Mouse (Mus musculus) liver, embryonic 14.5 days (tissue): Measurements from ENCODE around the gene Slc27a5.

Experiments
- CTCF ChIP-seq: IDR thresholded peaks from 2 replicates; pipeline ENCODE4 v1.5.1; 2016; ENCODE audit warnings: antibody characterized with exemption, low read depth, control low read depth
- EP300 ChIP-seq: IDR thresholded peaks from 2 replicates; pipeline ENCODE4 v1.6.1; 2016; ENCODE audit warnings: antibody characterized with exemption, low read depth

DNA sequence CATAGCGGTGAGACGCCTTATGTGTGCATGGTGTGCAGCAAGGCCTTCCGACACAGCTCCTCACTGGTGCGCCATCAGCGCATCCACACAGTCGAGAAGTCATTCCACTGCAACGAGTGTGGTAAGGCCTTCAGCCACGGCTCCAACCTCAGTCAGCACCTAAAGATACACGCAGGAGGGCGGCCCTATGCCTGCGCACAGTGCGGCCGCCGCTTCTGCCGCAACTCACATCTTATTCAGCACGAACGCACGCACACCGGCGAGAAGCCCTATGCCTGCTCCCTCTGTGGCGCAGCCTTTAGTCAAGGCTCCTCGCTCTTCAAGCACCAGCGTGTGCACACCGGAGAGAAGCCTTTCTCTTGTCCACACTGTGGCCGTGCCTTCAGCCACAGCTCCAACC lies 27.1 kb downstream of the Slc27a5 start:
- TF ChIP-seq CTCF (no peak), EP300 (no peak)
